Mouse (Mus musculus): Measurements from ENCODE around the gene Mapk3. TPM values are rescaled to one million over a fixed set of nuclear protein-coding genes. Genes with fewer than 3 reads are reported as not detected.
A peak's percentile ranks its signal among the peaks of the same experiment; 100 is the strongest.

Gene Mapk3
- total and polyA plus RNA-seq, 3 experiments = 5.2 to 45.1 TPM; not detected in 1

DNA sequence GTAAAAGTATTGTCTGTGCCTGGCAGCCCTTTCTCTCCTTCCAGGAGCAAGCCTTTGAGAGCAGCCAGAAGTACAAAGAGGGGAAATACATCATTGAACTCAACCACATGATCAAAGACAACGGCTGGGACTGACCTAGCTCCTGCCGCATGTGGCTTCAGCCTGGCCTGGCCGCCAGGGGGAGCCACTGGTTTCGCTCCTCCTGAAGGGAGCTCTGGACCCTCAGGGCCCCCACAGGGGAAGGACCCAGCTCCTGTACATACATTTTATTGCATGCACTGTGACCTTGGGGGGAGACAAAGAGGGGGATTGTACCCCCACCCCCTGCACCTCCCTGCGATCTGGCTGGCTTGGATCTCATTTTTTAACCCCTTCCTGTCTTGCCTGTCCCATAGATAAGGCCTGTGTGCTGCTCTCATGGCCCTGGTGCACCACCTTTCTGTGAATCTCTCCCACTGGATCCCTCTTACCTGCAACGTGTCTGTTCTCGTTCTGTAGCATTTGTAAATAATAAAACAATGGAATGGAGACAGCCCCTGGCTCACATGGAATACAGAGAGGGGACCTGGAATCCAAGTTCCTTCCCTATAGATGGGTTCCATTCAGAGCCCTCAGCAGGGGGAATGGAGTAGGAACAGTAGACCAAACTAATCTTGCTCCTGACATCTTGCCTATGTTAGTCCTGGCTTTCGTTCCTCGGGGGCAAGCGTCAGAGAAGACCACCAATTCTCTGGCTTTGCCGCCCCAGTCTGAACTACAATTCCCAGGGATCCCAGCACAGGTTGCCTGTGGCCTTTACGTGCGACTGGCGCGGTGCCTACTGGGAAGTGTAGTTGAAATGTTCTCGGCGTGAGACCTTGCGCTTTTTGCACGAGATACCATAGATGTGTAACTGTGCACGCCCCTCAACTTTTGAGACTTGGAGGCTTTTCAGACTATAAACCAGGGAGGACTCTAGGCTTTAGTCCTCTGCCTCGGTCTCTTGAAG is 20.9 kb downstream of the Mapk3 start (continued):
- TF ChIP-seq GATA1 (IDR thresholded peaks at IDR 0.05; ENCODE audit: low read depth, low read length) (peak; percentile 66), ZKSCAN1 (IDR thresholded peaks at IDR 0.05; ENCODE audit: low read depth, low read length) (no peak), NRF1 (IDR thresholded peaks at IDR 0.05; ENCODE audit: insufficient read depth, low read depth, low read length, poor library complexity, severe bottlenecking) (no peak), CHD1 (IDR thresholded peaks at IDR 0.05; ENCODE audit: low read depth, low read length) (no peak), MAFK (IDR thresholded peaks at IDR 0.05; ENCODE audit: borderline replicate concordance, low read depth, low read length) (no peak)

DNA sequence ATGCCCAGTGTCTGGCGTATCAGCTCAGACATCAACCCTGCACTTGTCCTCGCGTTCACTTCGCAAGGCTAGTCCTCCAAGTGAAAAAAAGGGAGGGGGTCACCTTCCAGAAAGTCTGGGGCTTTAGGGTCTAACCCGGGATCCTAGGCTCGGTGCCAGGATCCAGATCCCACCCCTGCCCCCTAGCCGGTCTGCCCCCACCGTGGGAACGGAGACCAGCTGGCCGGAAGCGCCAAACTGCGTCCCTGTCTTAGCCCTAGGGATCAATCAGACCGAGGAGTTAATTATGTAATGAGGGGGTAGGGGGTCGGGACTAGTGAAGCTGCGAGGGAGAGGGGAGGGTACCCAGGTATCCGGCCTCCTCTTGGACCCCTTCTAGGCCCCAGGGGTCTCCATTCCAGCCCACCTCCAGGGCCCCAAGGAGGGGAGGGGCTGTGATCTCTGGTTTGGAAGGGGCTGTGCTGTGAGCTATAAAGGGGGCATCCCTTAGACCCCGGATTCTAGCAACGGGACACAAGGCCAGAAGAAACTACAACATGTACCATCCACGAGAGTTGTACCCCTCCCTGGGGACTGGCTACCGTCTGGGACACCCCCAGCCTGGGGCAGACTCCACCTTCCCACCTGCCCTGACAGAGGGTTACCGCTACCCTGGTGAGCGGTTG is 21.7 kb downstream of the Mapk3 start, which contains the start of gene Tbx6:
Gene Tbx6 (plus strand): TSS at position 513 of the 665 bp plus-strand sequence.
- Histone ChIP-seq H3K27me3 (ENCODE audit: control insufficient read depth in 1 of 2, insufficient read depth in 2 of 2, low read length in 2 of 2) (no peaks in the 10 kb centered on the region), H3K27ac (ENCODE audit: control insufficient read depth, low read depth, low read length) (no peak within 1 kb of the TSS), H3K9me3 (replicated peaks; ENCODE audit: insufficient read depth, low read length) (no peaks in the 10 kb centered on the region), H3K9ac (ENCODE audit: control insufficient read depth, low read depth, low read length, poor library complexity, severe bottlenecking) (peak within 1 kb of the TSS; percentile 30), H3K4me1 (ENCODE audit: control insufficient read depth in 1 of 2, insufficient read depth in 2 of 2, low read length in 2 of 2) (peaks cover 7 to 20% of the 10 kb centered on the region in 2 experiments), H3K79me2 (ENCODE audit: control insufficient read depth, insufficient read depth, low read length, poor library complexity) (no peaks in the 10 kb centered on the region; the same call in 1 of the 2 replicates), H3K36me3 (ENCODE audit: control insufficient read depth in 1 of 2, insufficient read depth in 2 of 2, low read length in 2 of 2) (peaks cover 4 to 7% of the 10 kb centered on the region in 2 experiments; a peak in 3 of 4 replicates), H3K4me3 (ENCODE audit: control insufficient read depth in 1 of 2, insufficient read depth in 1 of 2, low read depth in 2 of 2, low read length in 2 of 2) (peak within 1 kb of the TSS; percentile 4 to 12)
- no peak for TF ChIP-seq NRF1 (IDR thresholded peaks at IDR 0.05; ENCODE audit: insufficient read depth, low read depth, low read length, poor library complexity, severe bottlenecking)
- TF ChIP-seq MXI1 (IDR thresholded peaks at IDR 0.05; ENCODE audit: low read depth, low read length) = no peak
- no peak for TF ChIP-seq GABPA (IDR thresholded peaks at IDR 0.05; ENCODE audit: low read depth, low read length)
- no peak for TF ChIP-seq USF2 (IDR thresholded peaks at IDR 0.05; ENCODE audit: borderline replicate concordance in 1 of 2, insufficient read depth in 1 of 2, low read depth in 1 of 2, low read length in 2 of 2)
- no peak for TF ChIP-seq SMC3 (IDR thresholded peaks at IDR 0.05; ENCODE audit: low read depth, low read length)
- TF ChIP-seq MAZ (IDR thresholded peaks at IDR 0.05; ENCODE audit: low read depth, low read length) = no peak
- TF ChIP-seq MYB (IDR thresholded peaks at IDR 0.05; ENCODE audit: low read depth, low read length) = no peak
- TF ChIP-seq RCOR1 (IDR thresholded peaks at IDR 0.05; ENCODE audit: low read depth, low read length) = no peak
- no peak for TF ChIP-seq UBTF (IDR thresholded peaks at IDR 0.05; ENCODE audit: borderline replicate concordance, insufficient read depth, low read depth, low read length)
- no peak for TF ChIP-seq CHD2 (IDR thresholded peaks at IDR 0.05; ENCODE audit: low read length)
- no peak for TF ChIP-seq CHD1 (IDR thresholded peaks at IDR 0.05; ENCODE audit: low read depth, low read length)
- no peak for TF ChIP-seq MYC (IDR thresholded peaks at IDR 0.05; ENCODE audit: low read depth, low read length)
- TF ChIP-seq EP300 (IDR thresholded peaks at IDR 0.05; ENCODE audit: low read depth in 1 of 2, low read length in 2 of 2) = no peak
- TF ChIP-seq TCF12 (IDR thresholded peaks at IDR 0.05; ENCODE audit: low read depth, low read length) = no peak
- TF ChIP-seq GATA1 (IDR thresholded peaks at IDR 0.05; ENCODE audit: low read depth, low read length) = no peak
- no peak for TF ChIP-seq KAT2A (conservative IDR thresholded peaks at IDR 0.05; ENCODE audit: low read depth, low read length)
- no peak for TF ChIP-seq POLR2A (IDR thresholded peaks at IDR 0.05; ENCODE audit: control insufficient read depth in 1 of 2, insufficient read depth in 1 of 2, low read depth in 1 of 2, low read length in 2 of 2, poor library complexity in 1 of 2)
- TF ChIP-seq ZNF384 (IDR thresholded peaks at IDR 0.05; ENCODE audit: low read depth, low read length) = no peak
- TF ChIP-seq ZC3H11A (IDR thresholded peaks at IDR 0.05; ENCODE audit: low read depth, low read length) = no peak
- TF ChIP-seq ETS1 (IDR thresholded peaks at IDR 0.05; ENCODE audit: low read depth, low read length) = no peak
- no peak for DNase-seq (ENCODE audit: low read depth, low spot score)

Data from MEL (cell line).